Mouse (Mus musculus) intestine, embryonic 16.5 days (tissue): ENCODE measurements at regions not wholly inside any gene's neighbourhood (a gene's known extent, or its start where the extent isn't known, plus 50 kb on each side); places are given as distances from the start of the nearest gene placed in this dataset.

Source experiments
- ATAC-seq: fragments of 200-750 bp; cut with Nextera tagmentation; 2 replicates; pipeline ENCODE4 v1.8.0; 2017; ENCODE audit warnings: moderate TSS enrichment, moderate library complexity
- H3K27ac ChIP-seq: fragments of 300-500 bp; sonication (generic); 2 replicates; pipeline ENCODE4 v1.5.1; 2014; ENCODE audit warnings: mild to moderate bottlenecking, low read length
- H3K27me3 ChIP-seq: fragments of 300-500 bp; sonication (generic); replicated peaks from 2 replicates; pipeline ENCODE4 v1.6.1; 2014; ENCODE audit warnings: low read length, control low read depth, mixed read lengths; ENCODE audit not compliant: control insufficient read depth, insufficient read depth
- H3K36me3 ChIP-seq: fragments of 300-500 bp; sonication (generic); 2 replicates; pipeline ENCODE4 v1.6.1; 2014; ENCODE audit warnings: low read length, control low read depth; ENCODE audit not compliant: control insufficient read depth, insufficient read depth
- H3K4me1 ChIP-seq: fragments of 300-500 bp; sonication (generic); 2 replicates; pipeline ENCODE4 v1.6.1; 2014; ENCODE audit warnings: low read length, control low read depth, mixed read lengths; ENCODE audit not compliant: control insufficient read depth, insufficient read depth
- H3K4me2 ChIP-seq: fragments of 300-500 bp; sonication (generic); 2 replicates; pipeline ENCODE4 v1.6.1; 2014; ENCODE audit warnings: low read depth, low read length, control low read depth
- H3K4me3 ChIP-seq: fragments of 300-500 bp; sonication (generic); 2 replicates; pipeline ENCODE4 v1.5.1; 2014; ENCODE audit warnings: mild to moderate bottlenecking, low read length
- H3K9ac ChIP-seq: fragments of 300-500 bp; sonication (generic); 2 replicates; pipeline ENCODE4 v1.6.1; 2014; ENCODE audit warnings: low read depth, low read length
- H3K9me3 ChIP-seq: fragments of 300-500 bp; sonication (generic); 2 replicates; pipeline ENCODE4 v1.6.1; 2016; ENCODE audit warnings: low read length, control low read depth; ENCODE audit not compliant: control insufficient read depth
- WGBS: fragments of 180-500 bp; shearing (Covaris S2); extraction: QIAGEN DNeasy Blood & Tissue Kit; methylation state at CpG from one replicate; pipeline ENCODE4 v1.1.7; 2014; 5-methylcytosine and 5-hydroxymethylcytosine counted together

GRCm38 (mm10) chr3:103423290-103423689 is 144.2 kb downstream of the Trim33 start:
- WGBS, result 94% methylated on average over 4 of the region's 4 CpGs
- Histone ChIP-seq H3K4me2 (no peak overlapping the region), H3K9me3 (no peaks in the 10 kb centered on the region), H3K27ac (no peak overlapping the region), H3K9ac (no peak overlapping the region), H3K27me3 (no peaks in the 10 kb centered on the region), H3K36me3 (no peaks in the 10 kb centered on the region), H3K4me1 (peaks cover 11% of the 10 kb centered on the region), H3K4me3 (no peak overlapping the region)
- no peak for ATAC-seq

GRCm38 (mm10) chr3:103425812-103426430 is 146.8 kb downstream of the Trim33 start:
- 0 out of 2 replicates have a peak, but pooled peaks have one; percentile 11 for ATAC-seq
- H3K4me2 ChIP-seq, result no peak overlapping the region
- H3K4me1 ChIP-seq, result no peaks in the 10 kb centered on the region; the same call in 1 of the 2 replicates
- WGBS, result 79% methylated on average over 19 of the region's 19 CpGs
- H3K9ac ChIP-seq, result no peak overlapping the region
- no peak overlapping the region for H3K4me3 ChIP-seq
- no peaks in the 10 kb centered on the region for H3K36me3 ChIP-seq
- no peaks in the 10 kb centered on the region for H3K9me3 ChIP-seq
- H3K27me3 ChIP-seq, result no peaks in the 10 kb centered on the region
- H3K27ac ChIP-seq, result no peak overlapping the region

- Histone ChIP-seq H3K4me3 (no peak overlapping the region), H3K27ac (no peak overlapping the region), H3K9ac (no peak overlapping the region), H3K27me3 (no peaks in the 10 kb centered on the region), H3K4me1 (peaks cover 4% of the 10 kb centered on the region; the same call in 1 of the 2 replicates), H3K4me2 (no peak overlapping the region), H3K9me3 (no peaks in the 10 kb centered on the region), H3K36me3 (no peaks in the 10 kb centered on the region)
- 20% methylated on average over 5 of the region's 5 CpGs for WGBS
- no peak for ATAC-seq
Measured at GRCm38 (mm10) chr3:103429227-103429788, 145.7 kb upstream of the Syt6 start.

GRCm38 (mm10) chr3:103430131-103430530 is 144.9 kb upstream of the Syt6 start:
- Histone ChIP-seq H3K9ac (no peak overlapping the region), H3K4me3 (no peak overlapping the region), H3K27ac (peak overlapping the region; percentile 48; the same call in 1 of the 2 replicates), H3K4me2 (no peak overlapping the region), H3K27me3 (no peaks in the 10 kb centered on the region), H3K36me3 (no peaks in the 10 kb centered on the region), H3K9me3 (no peaks in the 10 kb centered on the region), H3K4me1 (peaks cover 4% of the 10 kb centered on the region; the same call in 1 of the 2 replicates)
- 62% methylated on average over 4 of the region's 4 CpGs for WGBS
- ATAC-seq, result no peak

- ATAC-seq, result no peak
- 50% methylated on average over 5 of the region's 5 CpGs for WGBS
- Histone ChIP-seq H3K27ac (no peak overlapping the region), H3K27me3 (no peaks in the 10 kb centered on the region), H3K4me1 (peaks cover 7% of the 10 kb centered on the region; the same call in 1 of the 2 replicates), H3K9ac (no peak overlapping the region), H3K4me3 (no peak overlapping the region), H3K4me2 (no peak overlapping the region), H3K9me3 (no peaks in the 10 kb centered on the region), H3K36me3 (no peaks in the 10 kb centered on the region)
Measured at GRCm38 (mm10) chr3:103432254-103432653, 142.8 kb upstream of the Syt6 start.

GRCm38 (mm10) chr3:103436902-103437603 is 138.0 kb upstream of the Syt6 start:
- Histone ChIP-seq H3K36me3 (no peaks in the 10 kb centered on the region), H3K9me3 (no peaks in the 10 kb centered on the region), H3K4me3 (no peak overlapping the region), H3K4me1 (peaks cover 7% of the 10 kb centered on the region; the same call in 1 of the 2 replicates), H3K27me3 (no peaks in the 10 kb centered on the region), H3K9ac (no peak overlapping the region), H3K4me2 (no peak overlapping the region), H3K27ac (no peak overlapping the region)
- 57% methylated on average over 9 of the region's 9 CpGs for WGBS
- ATAC-seq, result no peak

GRCm38 (mm10) chr3:103438791-103439354 is 136.2 kb upstream of the Syt6 start:
- WGBS, result 50% methylated on average over 12 of the region's 12 CpGs
- ATAC-seq, result no peak
- no peaks in the 10 kb centered on the region for H3K27me3 ChIP-seq
- H3K9me3 ChIP-seq, result no peaks in the 10 kb centered on the region
- no peak overlapping the region for H3K4me3 ChIP-seq
- H3K4me2 ChIP-seq, result no peak overlapping the region
- peaks cover 4% of the 10 kb centered on the region; the same call in 1 of the 2 replicates for H3K4me1 ChIP-seq
- H3K27ac ChIP-seq, result no peak overlapping the region
- H3K9ac ChIP-seq, result no peak overlapping the region
- no peaks in the 10 kb centered on the region for H3K36me3 ChIP-seq

- H3K9ac ChIP-seq, result no peak overlapping the region
- WGBS, result 49% methylated on average over 6 of the region's 6 CpGs
- H3K27ac ChIP-seq, result no peak overlapping the region
- no peaks in the 10 kb centered on the region for H3K36me3 ChIP-seq
- no peak overlapping the region for H3K4me2 ChIP-seq
- no peaks in the 10 kb centered on the region for H3K27me3 ChIP-seq
- H3K4me3 ChIP-seq, result no peak overlapping the region
- no peak for ATAC-seq
- no peaks in the 10 kb centered on the region for H3K4me1 ChIP-seq
- no peaks in the 10 kb centered on the region for H3K9me3 ChIP-seq
Measured at GRCm38 (mm10) chr3:103443247-103443646, 131.8 kb upstream of the Syt6 start.

- H3K9me3 ChIP-seq, result no peaks in the 10 kb centered on the region
- 87% methylated on average over 8 of the region's 8 CpGs for WGBS
- no peaks in the 10 kb centered on the region for H3K36me3 ChIP-seq
- H3K9ac ChIP-seq, result no peak overlapping the region
- H3K27ac ChIP-seq, result no peak overlapping the region
- H3K27me3 ChIP-seq, result no peaks in the 10 kb centered on the region
- H3K4me2 ChIP-seq, result no peak overlapping the region
- H3K4me1 ChIP-seq, result no peaks in the 10 kb centered on the region
- no peak overlapping the region for H3K4me3 ChIP-seq
- no peak for ATAC-seq
Measured at GRCm38 (mm10) chr3:103445852-103446251, 129.2 kb upstream of the Syt6 start.
